Mouse (Mus musculus): ENCODE measurements around the gene Fkrp. TPM values are rescaled to one million over a fixed set of nuclear protein-coding genes. Genes with fewer than 3 reads are reported as not detected.

The Fkrp gene
- total and polyA plus RNA-seq, 2 experiments from 2014 or later = 45.4 to 73.8 TPM

GRCm38 (mm10) chr7:16780076-16780475 is 36.5 kb downstream of the Fkrp start:
- no peak overlapping the region for H3K4me3 ChIP-seq (ENCODE audit: low read length)
- ATAC-seq (no peak), DNase-seq (ENCODE audit: low spot score) (no peak)
- H3K36me3 ChIP-seq (ENCODE audit: insufficient read depth, low read length) = no peaks in the 10 kb centered on the region
- no peaks in the 10 kb centered on the region for H3K9me3 ChIP-seq (ENCODE audit: low read length)
- 64% methylated on average over 5 of the region's 5 CpGs for WGBS
- H3K9ac ChIP-seq (replicated peaks; ENCODE audit: low read length) = no peak overlapping the region
- H3K4me1 ChIP-seq (ENCODE audit: insufficient read depth, low read length) = no peaks in the 10 kb centered on the region
- no peak for TF ChIP-seq CTCF (IDR thresholded peaks at IDR 0.05; ENCODE audit: low read depth)
- H3K27ac ChIP-seq = no peak overlapping the region
- no peak overlapping the region for H3K4me2 ChIP-seq (ENCODE audit: low read depth, low read length)
- H3K27me3 ChIP-seq (ENCODE audit: insufficient read depth, low read length) = no peaks in the 10 kb centered on the region

- Histone ChIP-seq H3K36me3 (ENCODE audit: insufficient read depth, low read length) (no peaks in the 10 kb centered on the region), H3K4me2 (ENCODE audit: low read depth, low read length) (no peak overlapping the region), H3K27ac (no peak overlapping the region), H3K27me3 (ENCODE audit: insufficient read depth, low read length) (no peaks in the 10 kb centered on the region), H3K9me3 (ENCODE audit: low read length) (no peaks in the 10 kb centered on the region), H3K4me3 (ENCODE audit: low read length) (no peak overlapping the region), H3K4me1 (ENCODE audit: insufficient read depth, low read length) (no peaks in the 10 kb centered on the region), H3K9ac (replicated peaks; ENCODE audit: low read length) (no peak overlapping the region)
- DNase-seq (ENCODE audit: low spot score) (no peak), ATAC-seq (no peak)
- WGBS = 68% methylated on average over 5 of the region's 5 CpGs
- TF ChIP-seq CTCF (IDR thresholded peaks at IDR 0.05; ENCODE audit: low read depth) = no peak
Observed at GRCm38 (mm10) chr7:16775888-16776287, 40.6 kb downstream of the Fkrp start.

- H3K36me3 ChIP-seq (ENCODE audit: insufficient read depth, low read length) = no peaks in the 10 kb centered on the region
- no peak for TF ChIP-seq CTCF (IDR thresholded peaks at IDR 0.05; ENCODE audit: low read depth)
- no peak overlapping the region for H3K4me2 ChIP-seq (ENCODE audit: low read depth, low read length)
- H3K4me1 ChIP-seq (ENCODE audit: insufficient read depth, low read length) = no peaks in the 10 kb centered on the region
- DNase-seq (ENCODE audit: low spot score) (no peak), ATAC-seq (no peak)
- no peak overlapping the region for H3K9ac ChIP-seq (replicated peaks; ENCODE audit: low read length)
- 18% methylated on average over 2 of the region's 2 CpGs for WGBS
- no peak overlapping the region for H3K4me3 ChIP-seq (ENCODE audit: low read length)
- H3K9me3 ChIP-seq (ENCODE audit: low read length) = no peaks in the 10 kb centered on the region
- H3K27ac ChIP-seq = no peak overlapping the region
- H3K27me3 ChIP-seq (ENCODE audit: insufficient read depth, low read length) = no peaks in the 10 kb centered on the region
Observed at GRCm38 (mm10) chr7:16766443-16766842, 50.1 kb downstream of the Fkrp start.

- H3K36me3 ChIP-seq (ENCODE audit: insufficient read depth, low read length) = no peaks in the 10 kb centered on the region
- H3K27me3 ChIP-seq (ENCODE audit: insufficient read depth, low read length) = no peaks in the 10 kb centered on the region
- no peak overlapping the region for H3K4me3 ChIP-seq (ENCODE audit: low read length)
- no peak for TF ChIP-seq CTCF (IDR thresholded peaks at IDR 0.05; ENCODE audit: low read depth)
- no peak overlapping the region for H3K27ac ChIP-seq
- H3K4me1 ChIP-seq (ENCODE audit: insufficient read depth, low read length) = no peaks in the 10 kb centered on the region
- DNase-seq (ENCODE audit: low spot score) = no peak
- WGBS = 86% methylated on average over 7 of the region's 7 CpGs
- no peak overlapping the region for H3K4me2 ChIP-seq (ENCODE audit: low read depth, low read length)
- ATAC-seq = no peak
- no peak overlapping the region for H3K9ac ChIP-seq (replicated peaks; ENCODE audit: low read length)
- H3K9me3 ChIP-seq (ENCODE audit: low read length) = no peaks in the 10 kb centered on the region
Observed at GRCm38 (mm10) chr7:16763463-16764218, 52.9 kb downstream of the Fkrp start.

GRCm38 (mm10) chr7:16761630-16762029 is 54.9 kb downstream of the Fkrp start:
- Histone ChIP-seq H3K4me3 (ENCODE audit: low read length) (no peak overlapping the region), H3K27ac (peak overlapping the region; percentile 15; the same call in 1 of the 2 replicates), H3K4me1 (ENCODE audit: insufficient read depth, low read length) (no peaks in the 10 kb centered on the region), H3K9me3 (ENCODE audit: low read length) (no peaks in the 10 kb centered on the region), H3K4me2 (ENCODE audit: low read depth, low read length) (no peak overlapping the region), H3K27me3 (ENCODE audit: insufficient read depth, low read length) (no peaks in the 10 kb centered on the region), H3K36me3 (ENCODE audit: insufficient read depth, low read length) (no peaks in the 10 kb centered on the region), H3K9ac (replicated peaks; ENCODE audit: low read length) (no peak overlapping the region)
- no peak for TF ChIP-seq CTCF (IDR thresholded peaks at IDR 0.05; ENCODE audit: low read depth)
- ATAC-seq (no peak), DNase-seq (ENCODE audit: low spot score) (no peak)
- 51% methylated on average over 5 of the region's 5 CpGs for WGBS

- TF ChIP-seq CTCF (IDR thresholded peaks at IDR 0.05; ENCODE audit: low read depth) = no peak
- WGBS = 51% methylated on average over 9 of the region's 10 CpGs
- H3K9ac ChIP-seq (replicated peaks; ENCODE audit: low read length) = no peak overlapping the region
- H3K4me3 ChIP-seq (ENCODE audit: low read length) = no peak overlapping the region
- ATAC-seq (no peak), DNase-seq (ENCODE audit: low spot score) (no peak)
- no peak overlapping the region for H3K4me2 ChIP-seq (ENCODE audit: low read depth, low read length)
- no peak overlapping the region for H3K27ac ChIP-seq
- H3K4me1 ChIP-seq (ENCODE audit: insufficient read depth, low read length) = no peaks in the 10 kb centered on the region
- no peaks in the 10 kb centered on the region for H3K27me3 ChIP-seq (ENCODE audit: insufficient read depth, low read length)
- H3K36me3 ChIP-seq (ENCODE audit: insufficient read depth, low read length) = no peaks in the 10 kb centered on the region
- H3K9me3 ChIP-seq (ENCODE audit: low read length) = no peaks in the 10 kb centered on the region
Observed at GRCm38 (mm10) chr7:16761005-16761481, 55.5 kb downstream of the Fkrp start.

GRCm38 (mm10) chr7:16760292-16760691 is 56.2 kb downstream of the Fkrp start:
- WGBS = 35% methylated on average over 8 of the region's 8 CpGs
- Histone ChIP-seq H3K9ac (replicated peaks; ENCODE audit: low read length) (no peak overlapping the region), H3K4me2 (ENCODE audit: low read depth, low read length) (no peak overlapping the region), H3K36me3 (ENCODE audit: insufficient read depth, low read length) (no peaks in the 10 kb centered on the region), H3K4me3 (ENCODE audit: low read length) (no peak overlapping the region), H3K27ac (no peak overlapping the region), H3K4me1 (ENCODE audit: insufficient read depth, low read length) (no peaks in the 10 kb centered on the region), H3K9me3 (ENCODE audit: low read length) (no peaks in the 10 kb centered on the region), H3K27me3 (ENCODE audit: insufficient read depth, low read length) (no peaks in the 10 kb centered on the region)
- DNase-seq (ENCODE audit: low spot score) (no peak), ATAC-seq (no peak)
- no peak for TF ChIP-seq CTCF (IDR thresholded peaks at IDR 0.05; ENCODE audit: low read depth)

Other genes with a start within 250 kb of the Fkrp start
- 131 and 146 TPM in 2 replicates for gene Arhgap35, start 201.7 kb downstream of the Fkrp start, total RNA-seq (2014; rRNA removed)
- gene Arhgap35, start 201.7 kb downstream of the Fkrp start, polyA plus RNA-seq (2015; fragmentation: Nextera tagmentation; extraction: Ambion mirVana) = 21.2 and 24.8 TPM in 2 replicates
- gene Ceacam15, start 141.0 kb downstream of the Fkrp start, total RNA-seq (2014; rRNA removed) = not detected in 2 replicates
- gene Ceacam15, start 141.0 kb downstream of the Fkrp start, polyA plus RNA-seq (2015; fragmentation: Nextera tagmentation; extraction: Ambion mirVana) = not detected in 2 replicates
- gene Ceacam9, start 94.8 kb downstream of the Fkrp start, total RNA-seq (2014; rRNA removed) = not detected in 2 replicates
- gene Ceacam9, start 94.8 kb downstream of the Fkrp start, polyA plus RNA-seq (2015; fragmentation: Nextera tagmentation; extraction: Ambion mirVana) = 0.67 and 0.68 TPM in 2 replicates
- gene Ap2s1, start 78.3 kb downstream of the Fkrp start, total RNA-seq (2014; rRNA removed) = 556 and 619 TPM in 2 replicates
- 501 and 524 TPM in 2 replicates for gene Ap2s1, start 78.3 kb downstream of the Fkrp start, polyA plus RNA-seq (2015; fragmentation: Nextera tagmentation; extraction: Ambion mirVana)
- gene Slc1a5, start 35.4 kb downstream of the Fkrp start, total RNA-seq (2014; rRNA removed) = 18.1 and 19.2 TPM in 2 replicates
- gene Slc1a5, start 35.4 kb downstream of the Fkrp start, polyA plus RNA-seq (2015; fragmentation: Nextera tagmentation; extraction: Ambion mirVana) = 9.5 and 9.7 TPM in 2 replicates
- 234 and 248 TPM in 2 replicates for gene Strn4, start 843 bp downstream of the Fkrp start, total RNA-seq (2014; rRNA removed)
- gene Strn4, start 843 bp downstream of the Fkrp start, polyA plus RNA-seq (2015; fragmentation: Nextera tagmentation; extraction: Ambion mirVana) = 128 and 141 TPM in 2 replicates
- gene Prkd2, start 26.2 kb upstream of the Fkrp start, total RNA-seq (2014; rRNA removed) = 4.3 and 5.4 TPM in 2 replicates
- 4.3 and 4.8 TPM in 2 replicates for gene Prkd2, start 26.2 kb upstream of the Fkrp start, polyA plus RNA-seq (2015; fragmentation: Nextera tagmentation; extraction: Ambion mirVana)
- gene Dact3, start 58.6 kb upstream of the Fkrp start, total RNA-seq (2014; rRNA removed) = 85.9 and 95.6 TPM in 2 replicates
- gene Dact3, start 58.6 kb upstream of the Fkrp start, polyA plus RNA-seq (2015; fragmentation: Nextera tagmentation; extraction: Ambion mirVana) = 7.2 TPM in 2 replicates
- gene Gng8, start 75.1 kb upstream of the Fkrp start, total RNA-seq (2014; rRNA removed) = 4.1 TPM in 1 of 2 replicates, not detected in the other
- 0.62 and 4.7 TPM in 2 replicates for gene Gng8, start 75.1 kb upstream of the Fkrp start, polyA plus RNA-seq (2015; fragmentation: Nextera tagmentation; extraction: Ambion mirVana)
- gene Ptgir, start 89.8 kb upstream of the Fkrp start, total RNA-seq (2014; rRNA removed) = 0.18 and 0.21 TPM in 2 replicates
- gene Ptgir, start 89.8 kb upstream of the Fkrp start, polyA plus RNA-seq (2015; fragmentation: Nextera tagmentation; extraction: Ambion mirVana) = 0.05 TPM in 2 replicates
- gene Calm3, start 107.4 kb upstream of the Fkrp start, total RNA-seq (2014; rRNA removed) = 1,865 and 2,018 TPM in 2 replicates
- gene Calm3, start 107.4 kb upstream of the Fkrp start, polyA plus RNA-seq (2015; fragmentation: Nextera tagmentation; extraction: Ambion mirVana) = 435 and 441 TPM in 2 replicates
- gene Pnmal2, start 128.0 kb upstream of the Fkrp start, total RNA-seq (2014; rRNA removed) = 106 and 118 TPM in 2 replicates
- gene Pnmal2, start 128.0 kb upstream of the Fkrp start, polyA plus RNA-seq (2015; fragmentation: Nextera tagmentation; extraction: Ambion mirVana) = 138 and 139 TPM in 2 replicates
- 22.7 and 24.3 TPM in 2 replicates for gene Pnmal1, start 142.9 kb upstream of the Fkrp start, total RNA-seq (2014; rRNA removed)
- 40.9 and 41.2 TPM in 2 replicates for gene Pnmal1, start 142.9 kb upstream of the Fkrp start, polyA plus RNA-seq (2015; fragmentation: Nextera tagmentation; extraction: Ambion mirVana)
- gene Gm42372, start 166.4 kb upstream of the Fkrp start, total RNA-seq (2014; rRNA removed) = 36.9 and 41.7 TPM in 2 replicates
- gene Gm42372, start 166.4 kb upstream of the Fkrp start, polyA plus RNA-seq (2015; fragmentation: Nextera tagmentation; extraction: Ambion mirVana) = 8.2 and 8.9 TPM in 2 replicates
- gene Ccdc8, start 176.0 kb upstream of the Fkrp start, total RNA-seq (2014; rRNA removed) = 6.0 and 7.1 TPM in 2 replicates
- 3.0 and 3.6 TPM in 2 replicates for gene Ccdc8, start 176.0 kb upstream of the Fkrp start, polyA plus RNA-seq (2015; fragmentation: Nextera tagmentation; extraction: Ambion mirVana)
- 68.9 and 86.0 TPM in 2 replicates for gene Ppp5c, start 211.2 kb upstream of the Fkrp start, total RNA-seq (2014; rRNA removed)
- gene Ppp5c, start 211.2 kb upstream of the Fkrp start, polyA plus RNA-seq (2015; fragmentation: Nextera tagmentation; extraction: Ambion mirVana) = 140 and 143 TPM in 2 replicates
- gene Hif3a, start 245.7 kb upstream of the Fkrp start, total RNA-seq (2014; rRNA removed) = 5.7 and 22.1 TPM in 2 replicates
- gene Hif3a, start 245.7 kb upstream of the Fkrp start, polyA plus RNA-seq (2015; fragmentation: Nextera tagmentation; extraction: Ambion mirVana) = 2.5 and 3.4 TPM in 2 replicates

Data from hindbrain, postnatal 0 days (tissue).